Mouse (Mus musculus) heart, embryonic 10.5 days (tissue): ENCODE measurements around the gene Antxr1. TPM values are rescaled to one million over a fixed set of nuclear protein-coding genes. Genes with fewer than 3 reads are reported as not detected.

ENCODE experiments used
- DNase-seq: peaks from one replicate; pipeline ENCODE4 v3.0.0-alpha.2; 2017; ENCODE audit warnings: low spot score
- H3K27ac ChIP-seq: fragments of 300-500 bp; sonication (generic); 2 replicates; pipeline ENCODE4 v1.5.1; 2016; ENCODE audit warnings: mild to moderate bottlenecking
- H3K27me3 ChIP-seq: fragments of 300-500 bp; sonication (generic); 2 replicates; pipeline ENCODE4 v1.6.1; 2016; ENCODE audit warnings: mild to moderate bottlenecking; ENCODE audit not compliant: poor library complexity, insufficient read depth, severe bottlenecking
- H3K36me3 ChIP-seq: fragments of 300-500 bp; sonication (generic); 2 replicates; pipeline ENCODE4 v1.6.1; 2016; ENCODE audit warnings: mild to moderate bottlenecking, moderate library complexity
- H3K4me1 ChIP-seq: fragments of 300-500 bp; sonication (generic); 2 replicates; pipeline ENCODE4 v1.6.1; 2016; ENCODE audit warnings: mild to moderate bottlenecking
- H3K4me3 ChIP-seq: fragments of 300-500 bp; sonication (generic); 2 replicates; pipeline ENCODE4 v1.5.1; 2016; ENCODE audit warnings: mild to moderate bottlenecking, moderate library complexity
- H3K9me3 ChIP-seq: fragments of 300-500 bp; sonication (generic); 2 replicates; pipeline ENCODE4 v1.6.1; 2016; ENCODE audit warnings: mild to moderate bottlenecking, moderate library complexity
- WGBS: fragments of 180-500 bp; shearing (Covaris S2); methylation state at CpG from one replicate; pipeline ENCODE4 v1.1.7; 2016; 5-methylcytosine and 5-hydroxymethylcytosine counted together
- polyA plus RNA-seq: library from polyadenylated mRNA; unstranded; fragments of >200 nt; fragmentation: Nextera tagmentation; extraction: Ambion mirVana; gene quantifications from 2 replicates; pipeline ENCODE4 v1.2.1, GENCODE M21; 2016

The Antxr1 gene
- polyA plus RNA-seq, 1 experiment from 2014 or later: 3.8 TPM

DNA sequence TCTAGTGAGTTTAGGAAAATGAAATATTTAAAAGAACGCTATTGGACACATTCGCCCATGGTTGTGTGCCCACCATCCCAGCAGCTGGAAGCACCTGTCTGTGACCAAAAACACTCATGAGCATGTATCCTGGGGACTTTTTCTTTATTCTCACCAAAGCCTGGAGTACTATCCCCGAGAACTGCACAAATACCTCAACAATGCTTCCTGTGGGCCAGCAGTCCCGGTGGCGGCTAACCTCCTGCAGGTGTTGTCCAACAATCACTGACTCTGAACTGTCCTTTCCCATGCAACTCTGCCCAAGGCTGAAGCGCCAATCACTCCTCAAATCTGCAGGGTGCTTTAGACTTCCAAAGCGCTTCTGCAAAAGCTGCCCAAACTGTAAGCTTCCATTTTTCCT is 219.0 kb downstream of the Antxr1 start:
- WGBS: 82% methylated on average over 7 of the region's 7 CpGs

GRCm38 (mm10) chr6:87115981-87116380 is 219.6 kb downstream of the Antxr1 start:
- Histone ChIP-seq H3K27ac (no peak overlapping the region), H3K9me3 (no peaks in the 10 kb centered on the region), H3K4me1 (peaks cover 10% of the 10 kb centered on the region; the same call in 1 of the 2 replicates), H3K4me3 (no peak overlapping the region), H3K27me3 (peaks cover 9% of the 10 kb centered on the region; the same call in 1 of the 2 replicates), H3K36me3 (no peaks in the 10 kb centered on the region)
- 87% methylated on average over 2 of the region's 2 CpGs for WGBS
- DNase-seq: no peak

More for the DNA sequence above, 219.0 kb downstream of the Antxr1 start:
- Histone ChIP-seq H3K4me3 (no peak overlapping the region), H3K4me1 (peaks cover 10% of the 10 kb centered on the region; the same call in 1 of the 2 replicates), H3K27me3 (0 out of 2 replicates have a peak, but pooled peaks cover 4% of the 10 kb centered on the region), H3K36me3 (no peaks in the 10 kb centered on the region), H3K9me3 (no peaks in the 10 kb centered on the region), H3K27ac (no peak overlapping the region)
- DNase-seq: no peak

DNA sequence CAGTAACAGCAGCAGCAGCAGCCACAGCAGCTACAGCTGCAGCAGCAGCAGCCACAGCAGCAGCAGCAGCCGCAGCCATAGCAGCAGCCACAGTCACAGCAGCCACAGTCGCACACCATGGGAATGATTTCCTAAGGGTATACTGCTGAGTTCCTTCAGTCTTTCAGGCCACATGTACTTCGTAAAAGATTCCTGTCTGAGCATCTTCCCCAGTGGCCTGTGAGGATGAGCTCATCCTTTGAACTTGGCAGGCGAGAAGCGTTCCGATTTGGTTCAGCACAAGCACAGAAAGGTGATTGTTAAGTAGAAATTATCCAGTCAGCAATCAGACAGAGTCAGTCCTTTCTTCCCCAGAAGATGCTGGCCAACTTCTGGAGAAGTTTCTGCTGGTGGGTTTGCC is 223.5 kb downstream of the Antxr1 start:
- Histone ChIP-seq H3K4me3 (no peak overlapping the region), H3K36me3 (no peaks in the 10 kb centered on the region), H3K4me1 (no peaks in the 10 kb centered on the region), H3K27me3 (peaks cover 9% of the 10 kb centered on the region; the same call in 1 of the 2 replicates), H3K27ac (peak overlapping the region; percentile 37; the same call in 1 of the 2 replicates), H3K9me3 (no peaks in the 10 kb centered on the region)
- 80% methylated on average over 6 of the region's 6 CpGs for whole genome bisulfite sequencing
- no peak for DNase-seq

DNA sequence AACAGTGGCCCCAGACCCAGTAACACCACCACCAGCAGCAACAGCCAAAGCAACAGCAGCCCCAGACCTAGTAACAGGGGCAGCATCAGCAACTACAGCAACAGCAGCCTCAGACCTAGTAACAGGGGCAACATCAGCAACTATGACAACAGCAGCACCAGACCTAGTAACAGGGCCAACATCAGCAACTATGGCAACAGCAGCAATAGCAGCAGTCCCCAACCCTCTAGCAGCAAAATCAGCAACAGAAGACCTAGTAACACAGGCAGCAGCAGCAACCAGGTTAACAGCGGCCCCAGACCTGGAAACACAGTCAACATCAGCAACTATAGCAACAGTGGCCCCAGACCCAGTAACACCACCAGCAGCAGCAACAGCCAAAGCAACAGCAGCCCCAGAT is 224.1 kb downstream of the Antxr1 start:
- Histone ChIP-seq H3K27ac (peak overlapping the region; percentile 37; the same call in 1 of the 2 replicates), H3K4me1 (no peaks in the 10 kb centered on the region), H3K27me3 (peaks cover 9% of the 10 kb centered on the region; the same call in 1 of the 2 replicates), H3K36me3 (no peaks in the 10 kb centered on the region), H3K9me3 (no peaks in the 10 kb centered on the region), H3K4me3 (no peak overlapping the region)
- DNase-seq: peak; percentile 72
- WGBS: 83% methylated on average over 1 of the region's 1 CpGs

GRCm38 (mm10) chr6:87104123-87104796 is 231.4 kb downstream of the Antxr1 start, which contains the start of gene D6Ertd527e:
Gene D6Ertd527e, plus strand, starts transcription at chr6:87104746.
- Histone ChIP-seq H3K27ac (no peak within 1 kb of the TSS), H3K9me3 (no peaks in the 10 kb centered on the region), H3K4me3 (no peak within 1 kb of the TSS), H3K4me1 (peaks cover 34% of the 10 kb centered on the region), H3K36me3 (no peaks in the 10 kb centered on the region), H3K27me3 (peaks cover 7% of the 10 kb centered on the region; the same call in 1 of the 2 replicates)
- peak; percentile 42 for DNase-seq
- 73% methylated on average over 11 of the region's 11 CpGs for WGBS

DNA sequence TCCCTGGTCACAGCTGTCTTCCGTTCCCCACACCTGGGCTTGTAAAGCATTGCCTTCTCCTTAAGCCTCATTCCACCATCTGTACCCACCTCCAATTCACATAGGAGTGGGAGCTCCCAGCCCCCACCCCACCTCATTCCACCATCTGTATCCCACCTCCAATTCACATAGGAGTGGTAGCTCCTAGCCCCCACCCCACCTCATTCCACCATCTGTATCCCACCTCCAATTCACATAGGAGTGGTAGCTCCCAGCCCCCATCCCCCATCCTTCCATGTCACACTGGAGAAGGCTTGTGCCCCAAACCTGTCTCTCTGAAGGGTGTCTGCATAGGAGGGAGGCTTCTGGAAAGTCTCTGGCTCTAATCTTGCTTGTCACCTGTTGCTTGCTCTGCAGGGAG is 232.3 kb downstream of the Antxr1 start:
- peaks cover 7% of the 10 kb centered on the region; the same call in 1 of the 2 replicates for H3K27me3 ChIP-seq
- WGBS: 83% methylated on average over 1 of the region's 1 CpGs
- no peaks in the 10 kb centered on the region for H3K9me3 ChIP-seq
- no peak overlapping the region for H3K4me3 ChIP-seq
- H3K4me1 ChIP-seq: peaks cover 39% of the 10 kb centered on the region
- H3K36me3 ChIP-seq: no peaks in the 10 kb centered on the region
- no peak overlapping the region for H3K27ac ChIP-seq
- DNase-seq: peak; percentile 36

- H3K4me3 ChIP-seq: no peak overlapping the region
- DNase-seq: peak; percentile 58
- peak overlapping the region; percentile 56; the same call in 1 of the 2 replicates for H3K27ac ChIP-seq
- WGBS: 30% methylated on average over 7 of the region's 7 CpGs
- H3K36me3 ChIP-seq: no peaks in the 10 kb centered on the region
- H3K9me3 ChIP-seq: no peaks in the 10 kb centered on the region
- H3K4me1 ChIP-seq: peaks cover 39% of the 10 kb centered on the region
- peaks cover 7% of the 10 kb centered on the region; the same call in 1 of the 2 replicates for H3K27me3 ChIP-seq
Observed at GRCm38 (mm10) chr6:87102421-87102911, 233.2 kb downstream of the Antxr1 start.

DNA sequence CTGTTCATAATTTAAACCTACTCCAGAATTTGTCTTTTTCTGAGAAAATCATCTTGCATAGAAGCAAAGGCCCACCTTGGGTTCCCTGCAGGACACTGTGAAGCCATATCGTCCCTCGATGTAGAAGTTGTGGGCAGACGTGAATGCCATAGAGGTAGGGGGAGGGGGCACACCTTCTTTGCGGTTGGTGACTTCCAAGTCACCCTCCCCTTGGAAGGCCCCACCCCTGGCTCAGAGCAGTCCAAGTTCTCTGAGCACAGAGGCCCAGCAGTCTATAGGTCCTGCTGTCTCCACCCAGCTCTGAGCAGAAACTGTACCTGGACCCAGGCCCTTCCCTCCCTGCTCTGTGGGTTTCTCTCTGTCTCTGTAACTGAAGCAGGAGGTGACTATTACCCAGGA is 233.7 kb downstream of the Antxr1 start:
- H3K27ac ChIP-seq: peak overlapping the region; percentile 56; the same call in 1 of the 2 replicates
- no peaks in the 10 kb centered on the region for H3K9me3 ChIP-seq
- peak; percentile 71 for DNase-seq
- 16% methylated on average over 4 of the region's 4 CpGs for whole genome bisulfite sequencing
- peaks cover 39% of the 10 kb centered on the region for H3K4me1 ChIP-seq
- no peak overlapping the region for H3K4me3 ChIP-seq
- H3K27me3 ChIP-seq: peaks cover 7% of the 10 kb centered on the region; the same call in 1 of the 2 replicates
- no peaks in the 10 kb centered on the region for H3K36me3 ChIP-seq

- no peaks in the 10 kb centered on the region for H3K36me3 ChIP-seq
- H3K4me3 ChIP-seq: peak overlapping the region; percentile 51
- peaks cover 7% of the 10 kb centered on the region; the same call in 1 of the 2 replicates for H3K27me3 ChIP-seq
- no peaks in the 10 kb centered on the region for H3K9me3 ChIP-seq
- 9% methylated on average over 12 of the region's 12 CpGs for WGBS
- peak; percentile 91 for DNase-seq
- H3K4me1 ChIP-seq: peaks cover 39% of the 10 kb centered on the region
- H3K27ac ChIP-seq: peak overlapping the region; percentile 75
Observed at GRCm38 (mm10) chr6:87101281-87101954, 234.2 kb downstream of the Antxr1 start.

DNA sequence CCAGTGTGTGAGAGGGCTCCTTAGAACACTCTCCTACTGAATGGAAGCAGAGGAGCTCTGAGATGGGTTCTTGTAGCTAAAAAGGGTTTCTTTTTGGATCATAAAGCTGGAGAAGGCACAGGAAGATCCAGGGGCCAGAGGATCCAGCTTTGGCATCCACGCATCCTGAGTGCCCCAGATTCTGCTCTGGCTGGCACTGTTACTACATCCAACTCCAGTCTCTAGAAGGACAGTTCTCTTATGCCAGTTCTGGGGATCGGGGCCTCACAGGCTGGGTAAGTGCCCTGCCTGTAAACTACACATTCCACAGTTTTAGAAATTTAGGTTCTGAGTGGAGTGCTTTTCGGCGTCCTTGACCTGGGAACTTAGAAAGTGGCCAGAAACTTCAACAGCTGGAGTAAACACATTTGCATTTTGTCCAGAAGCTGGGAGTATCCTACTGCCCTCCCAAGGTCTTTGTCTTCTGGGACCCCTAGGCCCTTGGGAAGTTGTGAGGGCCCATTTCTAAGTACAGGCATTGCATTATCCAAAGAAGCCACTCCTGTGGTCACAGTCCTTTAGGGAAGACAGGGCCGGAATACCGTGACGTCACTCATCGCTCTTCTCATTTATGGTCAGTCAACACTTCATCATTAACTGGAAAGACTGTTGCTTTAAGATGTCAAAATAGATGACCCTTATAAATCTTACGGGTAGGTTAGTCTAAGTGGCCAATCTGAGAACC is 235.2 kb downstream of the Antxr1 start:
- Histone ChIP-seq H3K4me3 (no peak overlapping the region), H3K36me3 (no peaks in the 10 kb centered on the region), H3K27ac (peak overlapping the region; percentile 33), H3K9me3 (no peaks in the 10 kb centered on the region), H3K27me3 (peaks cover 7% of the 10 kb centered on the region; the same call in 1 of the 2 replicates), H3K4me1 (peaks cover 39% of the 10 kb centered on the region)
- WGBS: 83% methylated on average over 9 of the region's 9 CpGs
- DNase-seq: peak; percentile 60

- Histone ChIP-seq H3K27me3 (peaks cover 3% of the 10 kb centered on the region; the same call in 1 of the 2 replicates), H3K9me3 (no peaks in the 10 kb centered on the region), H3K4me1 (peaks cover 39% of the 10 kb centered on the region), H3K27ac (peak overlapping the region; percentile 33), H3K4me3 (no peak overlapping the region), H3K36me3 (no peaks in the 10 kb centered on the region)
- WGBS: 59% methylated on average over 7 of the region's 7 CpGs
- peak; percentile 77 for DNase-seq
Observed at GRCm38 (mm10) chr6:87099671-87100296, 235.8 kb downstream of the Antxr1 start.

- Histone ChIP-seq H3K36me3 (no peaks in the 10 kb centered on the region; the same call in 1 of the 2 replicates), H3K27me3 (peaks cover 3% of the 10 kb centered on the region; the same call in 1 of the 2 replicates), H3K9me3 (no peaks in the 10 kb centered on the region), H3K4me1 (peaks cover 39% of the 10 kb centered on the region), H3K4me3 (no peak overlapping the region), H3K27ac (no peak overlapping the region)
- no peak for DNase-seq
- 35% methylated on average over 3 of the region's 3 CpGs for WGBS
Observed at GRCm38 (mm10) chr6:87099261-87099660, 236.4 kb downstream of the Antxr1 start.
